ENCODE assay signal across 8 mouse cellular contexts in genomic region chr11:30198091-30198675, GRCm38 (mm10).
DNase-seq lines count a peak whose midpoint lies in the region; ATAC-seq and TF ChIP-seq lines count a peak whose summit lies in the region.

No protein-coding gene starts in this region.

- peak overlapping the region; percentile 57 for H3K27ac ChIP-seq in forebrain, postnatal 0 days (ENCODE audit: low read depth, low read length)
- peak overlapping the region; percentile 77 for H3K27ac ChIP-seq in hindbrain, embryonic 14.5 days
- peak overlapping the region; percentile 71 for H3K27ac ChIP-seq in midbrain, embryonic 16.5 days (ENCODE audit: low read length)

- CTCF ChIA-PET in Patski (lab: Charles Lee) = no interaction called here

- peak overlapping the region; percentile 53 for H3K9ac ChIP-seq in forebrain, postnatal 0 days
- peak overlapping the region; percentile 64 for H3K9ac ChIP-seq in hindbrain, embryonic 14.5 days
- peak overlapping the region; percentile 65 for H3K9ac ChIP-seq in midbrain, embryonic 16.5 days (ENCODE audit: low read depth, low read length)

- in situ Hi-C loops in Patski (cut with MboI; ENCODE audit: low pct_unique_long_range_greater_than_20kb) = no loop called here

- H3K4me1 ChIP-seq in forebrain, postnatal 0 days (ENCODE audit: insufficient read depth) = peaks cover 3% of the 10 kb centered on the region; the same call in 1 of the 2 replicates
- peaks cover 17% of the 10 kb centered on the region for H3K4me1 ChIP-seq in hindbrain, embryonic 14.5 days (replicated peaks; ENCODE audit: control insufficient read depth, insufficient read depth, low read length)
- peaks cover 11% of the 10 kb centered on the region for H3K4me1 ChIP-seq in midbrain, embryonic 16.5 days (ENCODE audit: control insufficient read depth, insufficient read depth, low read length)

- peak overlapping the region; percentile 63 for H3K4me2 ChIP-seq in forebrain, postnatal 0 days (ENCODE audit: low read depth)
- peak overlapping the region; percentile 90 for H3K4me2 ChIP-seq in hindbrain, embryonic 14.5 days (replicated peaks)
- peak overlapping the region; percentile 90 for H3K4me2 ChIP-seq in midbrain, embryonic 16.5 days (ENCODE audit: low read length)

- H3K4me3 ChIP-seq in forebrain, postnatal 0 days (ENCODE audit: low read depth, low read length) = peak overlapping the region; percentile 38
- peak overlapping the region; percentile 52 for H3K4me3 ChIP-seq in hindbrain, embryonic 14.5 days (replicated peaks; ENCODE audit: low read length)
- H3K4me3 ChIP-seq in midbrain, embryonic 16.5 days (ENCODE audit: low read depth, low read length) = peak overlapping the region; percentile 47

- WGBS in forebrain, postnatal 0 days = 1% methylated on average over 34 of the region's 34 CpGs
- under 1% methylated on average over 34 of the region's 34 CpGs for WGBS in hindbrain, embryonic 14.5 days
- WGBS in midbrain, embryonic 16.5 days = under 1% methylated on average over 34 of the region's 34 CpGs

- H3K36me3 ChIP-seq in forebrain, postnatal 0 days (ENCODE audit: insufficient read depth) = peaks cover 8% of the 10 kb centered on the region; the same call in 1 of the 2 replicates
- 0 out of 2 replicates have a peak, but pooled peaks cover 7% of the 10 kb centered on the region for H3K36me3 ChIP-seq in hindbrain, embryonic 14.5 days (replicated peaks; ENCODE audit: control insufficient read depth, insufficient read depth)
- H3K36me3 ChIP-seq in midbrain, embryonic 16.5 days (ENCODE audit: control insufficient read depth, insufficient read depth, low read length) = peaks cover 4% of the 10 kb centered on the region; the same call in 1 of the 2 replicates

- TF ChIP-seq CTCF in Patski (IDR thresholded peaks at IDR 0.05) = no peak
- peak; percentile 9; the same call in 1 of the 2 replicates for TF ChIP-seq CTCF in forebrain, postnatal 0 days (IDR thresholded peaks at IDR 0.05; ENCODE audit: low read depth)

- no peaks in the 10 kb centered on the region for H3K27me3 ChIP-seq in Patski
- no peaks in the 10 kb centered on the region for H3K27me3 ChIP-seq in forebrain, postnatal 0 days (ENCODE audit: insufficient read depth, low read length)
- no peaks in the 10 kb centered on the region for H3K27me3 ChIP-seq in hindbrain, embryonic 14.5 days (ENCODE audit: control insufficient read depth, insufficient read depth, low read length)
- no peaks in the 10 kb centered on the region for H3K27me3 ChIP-seq in midbrain, embryonic 16.5 days (ENCODE audit: control insufficient read depth, insufficient read depth, low read depth, low read length)

- ATAC-seq in Patski = peak; percentile 72
- peak; percentile 96 for ATAC-seq in forebrain, postnatal 0 days
- ATAC-seq in hindbrain, embryonic 14.5 days (ENCODE audit: low FRiP score) = peak; percentile 91
- ATAC-seq in midbrain, embryonic 16.5 days = peak; percentile 91

- DNase-seq in Patski (ENCODE audit: low read depth, low spot score) (no peak), liver (peak; percentile 79)
- peak; percentile 49 for DNase-seq in cerebellum, adult 11-12 months
- DNase-seq in forebrain, postnatal 0 days = peak; percentile 60
- peak; percentile 68 for DNase-seq in hindbrain, embryonic 14.5 days (ENCODE audit: low spot score)
- peak; percentile 86 to 87 for DNase-seq in spleen, postnatal 36 days (ENCODE audit: low spot score in 2 of 2)
- no peak for DNase-seq in layer of hippocampus, adult 9-10 months (ENCODE audit: low spot score)

- no peaks in the 10 kb centered on the region for H3K9me3 ChIP-seq in forebrain, postnatal 0 days (ENCODE audit: low read length)
- no peaks in the 10 kb centered on the region for H3K9me3 ChIP-seq in hindbrain, embryonic 14.5 days (ENCODE audit: control insufficient read depth, low read length)
- H3K9me3 ChIP-seq in midbrain, embryonic 16.5 days (replicated peaks; ENCODE audit: control insufficient read depth, low read length, poor library complexity, severe bottlenecking) = no peaks in the 10 kb centered on the region

- POLR2A ChIA-PET in Patski (lab: Charles Lee) = interaction anchor here (0.8 to 1.2 kb wide), 2 partner anchors 22 to 68 kb away, joined by 3 to 4 read pairs; no protein-coding TSS in a partner anchor

Comparison
In these comparisons a context has a peak if more than half of its experiments do, and no peak if none do; other contexts are left out.
1. DNase-seq: peak in cerebellum, adult 11-12 months (single experiment), forebrain, postnatal 0 days (single experiment), hindbrain, embryonic 14.5 days (single experiment), liver (single experiment) and spleen, postnatal 36 days (2 of 2); none in Patski (single experiment) and layer of hippocampus, adult 9-10 months (single experiment).
2. Peak in every context shown above with its lines, with median percentiles within 50 percentile points of each other: ATAC-seq, H3K27ac ChIP-seq, H3K4me2 ChIP-seq, H3K4me3 ChIP-seq and H3K9ac ChIP-seq.